Mouse (Mus musculus) C2C12 (cell line): ENCODE results near the gene Arpc4. TPM values are rescaled to one million over a fixed set of nuclear protein-coding genes. Genes with fewer than 3 reads are reported as not detected.

Experiments
- H3K27me3 ChIP-seq: one replicate; pipeline ENCODE4 v1.6.1; 2011; ENCODE audit not compliant: control insufficient read depth, insufficient read depth, insufficient read length
- H3K36me3 ChIP-seq: one replicate; pipeline ENCODE4 v1.6.1; 2011; ENCODE audit not compliant: control insufficient read depth, insufficient read depth
- H3K4me3 ChIP-seq: one replicate; pipeline ENCODE4 v1.5.1; 2011; ENCODE audit warnings: mild to moderate bottlenecking, control low read depth; ENCODE audit not compliant: poor library complexity, insufficient read depth, severe bottlenecking
- H3K79me2 ChIP-seq: one replicate; pipeline ENCODE4 v1.6.1; 2011; ENCODE audit not compliant: control insufficient read depth, insufficient read depth
- H3K79me3 ChIP-seq: one replicate; pipeline ENCODE4 v1.6.1; 2011; ENCODE audit warnings: low read depth, control low read depth
- H3ac ChIP-seq: one replicate; pipeline ENCODE3; 2011; ENCODE audit warnings: low read depth; ENCODE audit not compliant: control insufficient read depth, insufficient read length
- CEBPB ChIP-seq: IDR thresholded peaks from one replicate; pipeline ENCODE4 v1.6.1; 2011; ENCODE audit warnings: low read depth, mild to moderate bottlenecking, control low read depth, moderate library complexity
- CTCF ChIP-seq: IDR thresholded peaks from one replicate; pipeline ENCODE4 v1.5.1; 2011; ENCODE audit not compliant: control insufficient read depth, insufficient read depth, insufficient read length
- FOSL1 ChIP-seq: IDR thresholded peaks from one replicate; pipeline ENCODE4 v1.8.0; 2011; ENCODE audit warnings: mild to moderate bottlenecking, low read length; ENCODE audit not compliant: poor library complexity, insufficient read depth, severe bottlenecking
- MAX ChIP-seq: IDR thresholded peaks from one replicate; pipeline ENCODE4 v1.6.1; 2011; ENCODE audit warnings: mild to moderate bottlenecking, control low read depth
- MYOD1 ChIP-seq: IDR thresholded peaks from one replicate; pipeline ENCODE4 v1.6.1; 2011; ENCODE audit warnings: low read depth; ENCODE audit not compliant: control insufficient read depth, insufficient read length
- MYOG ChIP-seq: IDR thresholded peaks from one replicate; pipeline ENCODE4 v1.6.1; 2011; ENCODE audit not compliant: control insufficient read depth, insufficient read length; ENCODE audit errors: extremely low read depth
- USF1 ChIP-seq: IDR thresholded peaks from one replicate; pipeline ENCODE4 v1.6.1; 2011; ENCODE audit warnings: low read depth, mild to moderate bottlenecking, control low read depth, moderate library complexity
- polyA plus RNA-seq: library from polyadenylated mRNA; unstranded; fragments of >200 nt; fragmentation: generic; extraction: Trizol; gene quantifications from one replicate; pipeline ENCODE4 v1.2.1, GENCODE M21; 2012; ENCODE audit warnings: missing spikeins

The Arpc4 gene
- polyA plus RNA-seq, 1 experiment, result 364 TPM

DNA sequence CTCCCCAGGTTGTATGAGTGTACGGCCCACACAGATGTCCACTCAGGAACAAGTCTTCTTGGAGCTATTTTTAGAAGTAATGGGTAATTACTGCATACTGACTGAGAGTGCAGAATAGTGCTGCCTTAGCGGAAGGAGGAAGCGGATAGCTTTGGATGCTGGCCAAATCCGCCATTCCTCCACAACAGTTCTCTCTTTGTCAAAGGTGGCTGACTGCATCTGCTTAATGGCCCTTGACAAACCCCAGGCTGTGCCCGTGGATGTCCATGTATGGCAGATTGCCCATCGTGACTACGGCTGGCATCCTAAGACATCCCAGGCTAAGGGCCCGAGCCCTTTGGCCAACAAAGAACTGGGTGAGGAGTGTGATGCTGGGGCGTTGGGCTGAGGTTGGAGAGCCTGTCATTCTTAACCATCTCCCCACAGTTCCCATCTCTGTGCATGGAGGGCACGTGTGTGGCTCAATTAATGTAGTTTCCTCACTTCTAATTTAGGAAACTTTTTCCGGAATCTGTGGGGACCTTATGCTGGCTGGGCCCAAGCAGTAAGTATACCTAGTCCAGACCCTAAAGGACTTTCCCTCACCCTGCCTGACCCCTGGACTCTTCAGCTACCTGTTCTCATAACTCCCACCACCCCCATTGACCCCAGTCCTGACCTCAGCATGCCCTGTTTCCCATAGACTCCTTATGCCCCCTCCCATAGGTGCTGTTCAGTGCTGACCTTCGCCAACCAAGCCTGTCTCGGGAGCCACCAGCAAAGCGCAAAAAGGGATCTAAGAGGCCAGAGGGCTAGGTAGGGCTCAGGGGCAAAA lies 44.6 kb upstream of the Arpc4 start:
- TF ChIP-seq MYOD1 (no peak), CEBPB (no peak), MYOG (no peak), USF1 (no peak), MAX (no peak), CTCF (no peak), FOSL1 (no peak)
- Histone ChIP-seq H3K27me3 (no peaks in the 10 kb centered on the region), H3K4me3 (no peak overlapping the region), H3K79me3 (peaks cover 4% of the 10 kb centered on the region), H3K36me3 (peaks cover 79% of the 10 kb centered on the region), H3K79me2 (peaks cover 9% of the 10 kb centered on the region), H3ac (no peak overlapping the region)

DNA sequence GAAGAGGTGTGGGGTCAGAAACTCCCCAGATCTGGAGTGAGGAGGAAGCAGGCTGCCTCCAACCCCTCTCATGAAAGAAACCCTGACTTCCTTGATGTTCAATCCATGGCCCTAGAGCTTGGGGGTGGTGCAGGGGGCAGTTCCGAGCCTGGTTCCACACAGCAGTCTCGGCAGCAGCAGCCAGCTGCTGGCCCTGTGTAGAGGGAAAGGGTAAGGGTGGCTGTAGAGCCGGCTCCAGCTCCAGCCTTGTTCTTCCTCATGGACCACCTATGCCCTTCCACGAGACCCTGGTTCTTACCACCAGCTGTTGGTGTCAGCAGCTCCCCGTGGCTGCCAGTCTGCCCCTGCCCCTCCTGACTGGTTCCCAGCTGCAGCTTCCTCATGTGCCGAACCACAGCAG lies 43.7 kb upstream of the Arpc4 start:
- H3K4me3 ChIP-seq, result no peak overlapping the region
- H3K79me2 ChIP-seq, result no peaks in the 10 kb centered on the region
- no peak overlapping the region for H3ac ChIP-seq
- H3K27me3 ChIP-seq, result no peaks in the 10 kb centered on the region
- H3K79me3 ChIP-seq, result no peaks in the 10 kb centered on the region
- peaks cover 76% of the 10 kb centered on the region for H3K36me3 ChIP-seq
- TF ChIP-seq MAX (no peak), CTCF (no peak), MYOG (no peak)

GRCm38 (mm10) chr6:113336852-113337620 lies 40.9 kb upstream of the Arpc4 start:
- Histone ChIP-seq H3K36me3 (peaks cover 56% of the 10 kb centered on the region), H3K4me3 (no peak overlapping the region), H3K79me3 (no peaks in the 10 kb centered on the region), H3K79me2 (no peaks in the 10 kb centered on the region), H3ac (no peak overlapping the region), H3K27me3 (no peaks in the 10 kb centered on the region)
- no peak for TF ChIP-seq MAX
- no peak for TF ChIP-seq CEBPB
- TF ChIP-seq USF1, result no peak
- TF ChIP-seq FOSL1, result no peak
- no peak for TF ChIP-seq MYOD1
- no peak for TF ChIP-seq MYOG
- TF ChIP-seq CTCF, result no peak

- Histone ChIP-seq H3K79me3 (no peaks in the 10 kb centered on the region), H3ac (no peak overlapping the region), H3K36me3 (peaks cover 17% of the 10 kb centered on the region), H3K4me3 (no peak overlapping the region), H3K27me3 (no peaks in the 10 kb centered on the region), H3K79me2 (peaks cover 7% of the 10 kb centered on the region)
- TF ChIP-seq USF1 (no peak), CEBPB (no peak), MYOD1 (no peak), MAX (no peak), CTCF (no peak), FOSL1 (no peak), MYOG (no peak)
These were observed 36.3 kb upstream of the Arpc4 start for GRCm38 (mm10) chr6:113341574-113341973.

GRCm38 (mm10) chr6:113342297-113342696 lies 35.6 kb upstream of the Arpc4 start:
- Histone ChIP-seq H3K4me3 (no peak overlapping the region), H3K27me3 (no peaks in the 10 kb centered on the region), H3K36me3 (peaks cover 17% of the 10 kb centered on the region), H3K79me3 (no peaks in the 10 kb centered on the region), H3ac (no peak overlapping the region), H3K79me2 (peaks cover 7% of the 10 kb centered on the region)
- TF ChIP-seq USF1, result no peak
- TF ChIP-seq MYOG, result no peak
